Mouse (Mus musculus): ENCODE data around the gene Frmd6.

- TF ChIP-seq POLR2AphosphoS2 (IDR thresholded peaks at IDR 0.05; ENCODE audit: insufficient read length, low read depth) = no peak
- no peak for TF ChIP-seq POLR2A (IDR thresholded peaks at IDR 0.05; ENCODE audit: insufficient read length, low read depth)
- TF ChIP-seq MAX (IDR thresholded peaks at IDR 0.05; ENCODE audit: low read depth) = no peak
- TF ChIP-seq SRF (IDR thresholded peaks at IDR 0.05; ENCODE audit: control insufficient read depth, insufficient read length, low read depth) = no peak
- no peak for TF ChIP-seq E2F4 (IDR thresholded peaks at IDR 0.05; ENCODE audit: insufficient read depth)
- no peak for TF ChIP-seq TCF12 (IDR thresholded peaks at IDR 0.05; ENCODE audit: insufficient read depth, poor library complexity, severe bottlenecking)
- no peak for TF ChIP-seq USF1 (IDR thresholded peaks at IDR 0.05; ENCODE audit: low read depth)
- no peak for TF ChIP-seq MYOG (IDR thresholded peaks at IDR 0.05; ENCODE audit: control insufficient read depth in 1 of 3, insufficient read depth in 1 of 3, insufficient read length in 2 of 3, low read depth in 2 of 3)
- no peak for TF ChIP-seq MYOD1 (IDR thresholded peaks at IDR 0.05; ENCODE audit: control insufficient read depth in 1 of 3, insufficient read length in 2 of 3, low read depth in 2 of 3)
- TF ChIP-seq CEBPB (IDR thresholded peaks at IDR 0.05; ENCODE audit: insufficient read depth, poor library complexity, severe bottlenecking) = no peak
These were observed 118.9 kb downstream of the Frmd6 start for GRCm38 (mm10) chr12:70944181-70944580.
